In genomic region chr5:100820483-100821184, GRCm38 (mm10) we compare ENCODE assay signal across 8 mouse cellular contexts. TPM values are rescaled to one million over a fixed set of nuclear protein-coding genes. Genes with fewer than 3 reads are reported as not detected.
DNase-seq lines count a peak whose midpoint lies in the region; ATAC-seq and TF ChIP-seq lines count a peak whose summit lies in the region.

Gene Abraxas1, minus strand, starts transcription at chr5:100820965.

- WGBS in embryonic facial prominence, embryonic 12.5 days, result under 1% methylated on average over 62 of the region's 63 CpGs
- under 1% methylated on average over 63 of the region's 63 CpGs for WGBS in kidney, adult 2 months
- under 1% methylated on average over 63 of the region's 63 CpGs for WGBS in limb, embryonic 12.5 days
- under 1% methylated on average over 63 of the region's 63 CpGs for WGBS in midbrain, embryonic 14.5 days

- DNase-seq in 3134 (ENCODE audit: extremely low read depth, insufficient read length, low spot score), result peak; percentile 81
- peak; percentile 94 to 95 for DNase-seq in adrenal gland, postnatal 36 days
- peak; percentile 92 to 95 for DNase-seq in heart, adult 18-20 months
- DNase-seq in kidney, adult 2 months, result peak; percentile 90
- peak; percentile 94 for DNase-seq in midbrain, embryonic 14.5 days
- peak; percentile 84 for DNase-seq in spleen, adult 12 weeks (ENCODE audit: low spot score)

- H3K4me3 ChIP-seq in embryonic facial prominence, embryonic 12.5 days, result peak within 1 kb of the TSS; percentile 86
- H3K4me3 ChIP-seq in kidney, adult 2 months (ENCODE audit: insufficient read depth, low read depth, low read length), result peak within 1 kb of the TSS; percentile 95
- H3K4me3 ChIP-seq in limb, embryonic 12.5 days (replicated peaks), result peak within 1 kb of the TSS; percentile 71
- H3K4me3 ChIP-seq in midbrain, embryonic 14.5 days (replicated peaks; ENCODE audit: low read depth, low read length), result peak within 1 kb of the TSS; percentile 80

- H3K9me3 ChIP-seq in embryonic facial prominence, embryonic 12.5 days, result no peaks in the 10 kb centered on the region
- H3K9me3 ChIP-seq in limb, embryonic 12.5 days, result no peaks in the 10 kb centered on the region
- H3K9me3 ChIP-seq in midbrain, embryonic 14.5 days (ENCODE audit: control insufficient read depth, low read length), result no peaks in the 10 kb centered on the region

- ATAC-seq in embryonic facial prominence, embryonic 12.5 days (ENCODE audit: insufficient number of reproducible peaks, insufficient read depth, low FRiP score, low TSS enrichment), result peak; percentile 87
- peak; percentile 86 for ATAC-seq in limb, embryonic 12.5 days (ENCODE audit: insufficient number of reproducible peaks, insufficient read depth, low FRiP score, low TSS enrichment, low read depth)
- peak; percentile 96 for ATAC-seq in midbrain, embryonic 14.5 days (ENCODE audit: low FRiP score, low TSS enrichment)

- peak within 1 kb of the TSS; percentile 96 for H3K9ac ChIP-seq in embryonic facial prominence, embryonic 12.5 days
- H3K9ac ChIP-seq in limb, embryonic 12.5 days (replicated peaks), result peak within 1 kb of the TSS; percentile 98
- peak within 1 kb of the TSS; percentile 82 for H3K9ac ChIP-seq in midbrain, embryonic 14.5 days (replicated peaks; ENCODE audit: low read length)

- H3K4me1 ChIP-seq in embryonic facial prominence, embryonic 12.5 days, result no peaks in the 10 kb centered on the region; the same call in 1 of the 2 replicates
- 0 out of 2 replicates have a peak, but pooled peaks cover 4% of the 10 kb centered on the region for H3K4me1 ChIP-seq in kidney, adult 2 months (ENCODE audit: control insufficient read depth, insufficient read depth, low read length)
- H3K4me1 ChIP-seq in limb, embryonic 12.5 days (replicated peaks), result peaks cover 5% of the 10 kb centered on the region
- 0 out of 2 replicates have a peak, but pooled peaks cover 6% of the 10 kb centered on the region for H3K4me1 ChIP-seq in midbrain, embryonic 14.5 days (ENCODE audit: control insufficient read depth, insufficient read depth, low read length)

- H3K27me3 ChIP-seq in embryonic facial prominence, embryonic 12.5 days, result no peaks in the 10 kb centered on the region
- H3K27me3 ChIP-seq in kidney, adult 2 months (replicated peaks; ENCODE audit: control insufficient read depth, insufficient read depth, low read length), result no peaks in the 10 kb centered on the region
- no peaks in the 10 kb centered on the region for H3K27me3 ChIP-seq in limb, embryonic 12.5 days
- no peaks in the 10 kb centered on the region for H3K27me3 ChIP-seq in midbrain, embryonic 14.5 days (ENCODE audit: control insufficient read depth, insufficient read depth, low read length)

- TF ChIP-seq POLR2A in kidney, adult 2 months (IDR thresholded peaks at IDR 0.05; ENCODE audit: low read depth, low read length), result peak; percentile 74

- no peak for TF ChIP-seq CTCF in kidney, adult 2 months (conservative IDR thresholded peaks at IDR 0.05; ENCODE audit: insufficient read depth, insufficient read length, low read depth, low read length)

- peak within 1 kb of the TSS; percentile 64 for H3K4me2 ChIP-seq in embryonic facial prominence, embryonic 12.5 days (replicated peaks)
- H3K4me2 ChIP-seq in limb, embryonic 12.5 days, result peak within 1 kb of the TSS; percentile 67
- H3K4me2 ChIP-seq in midbrain, embryonic 14.5 days (ENCODE audit: low read length), result peak within 1 kb of the TSS; percentile 83

- H3K27ac ChIP-seq in embryonic facial prominence, embryonic 12.5 days, result peak within 1 kb of the TSS; percentile 90
- no peak within 1 kb of the TSS for H3K27ac ChIP-seq in kidney, adult 2 months (ENCODE audit: insufficient read depth, low read depth, low read length)
- peak within 1 kb of the TSS; percentile 93 for H3K27ac ChIP-seq in limb, embryonic 12.5 days
- peak within 1 kb of the TSS; percentile 79 for H3K27ac ChIP-seq in midbrain, embryonic 14.5 days (replicated peaks; ENCODE audit: low read depth, low read length)

- H3K36me3 ChIP-seq in embryonic facial prominence, embryonic 12.5 days, result 0 out of 2 replicates have a peak, but pooled peaks cover 7% of the 10 kb centered on the region
- H3K36me3 ChIP-seq in kidney, adult 2 months (ENCODE audit: control insufficient read depth, insufficient read depth, low read length), result no peaks in the 10 kb centered on the region
- peaks cover 8% of the 10 kb centered on the region; the same call in 1 of the 2 replicates for H3K36me3 ChIP-seq in limb, embryonic 12.5 days
- peaks cover 3% of the 10 kb centered on the region; the same call in 1 of the 2 replicates for H3K36me3 ChIP-seq in midbrain, embryonic 14.5 days (ENCODE audit: control insufficient read depth, insufficient read depth, low read length)

RNA-seq across cellular contexts. Expression of gene Abraxas1, which starts in this region (rescaled TPM):
- total RNA-seq in adrenal gland, postnatal 36 days (2021), result 10 to 100 TPM; 11.5 to 12.7 TPM
- 33.8 and 38.2 TPM in 2 replicates for polyA plus RNA-seq in embryonic facial prominence, embryonic 12.5 days (2016; fragmentation: Nextera tagmentation; extraction: Ambion mirVana)
- total RNA-seq in heart, adult 18-20 months (2021), result 10 to 100 TPM in 1 of 2 experiments, 1 to 10 TPM in 1; 8.8 to 11.0 TPM
- polyA plus RNA-seq in kidney, adult 2 months (2012; rRNA removed), result 4.6 and 4.9 TPM in 2 replicates
- polyA plus RNA-seq in limb, embryonic 12.5 days (2016; fragmentation: Nextera tagmentation; extraction: Ambion mirVana), result 36.4 and 39.2 TPM in 2 replicates
- 11.1 and 16.0 TPM in 2 replicates for polyA plus RNA-seq in midbrain, embryonic 14.5 days (2014; fragmentation: Nextera tagmentation; extraction: Ambion mirVana)
